Mouse (Mus musculus) liver, adult 2 months (tissue): ENCODE data around the gene Enthd1.

Experiments
- CTCF ChIP-seq: fragments of 200-500 bp; IDR thresholded peaks from 2 replicates; pipeline ENCODE4 v1.5.1; 2011; ENCODE audit warnings: low read depth, low read length, control low read depth
- POLR2A ChIP-seq: fragments of 200-500 bp; IDR thresholded peaks from 2 replicates; pipeline ENCODE4 v1.6.1; 2011; ENCODE audit warnings: low read length, control low read depth; ENCODE audit not compliant: insufficient read depth; ENCODE audit errors: extremely low read depth

DNA sequence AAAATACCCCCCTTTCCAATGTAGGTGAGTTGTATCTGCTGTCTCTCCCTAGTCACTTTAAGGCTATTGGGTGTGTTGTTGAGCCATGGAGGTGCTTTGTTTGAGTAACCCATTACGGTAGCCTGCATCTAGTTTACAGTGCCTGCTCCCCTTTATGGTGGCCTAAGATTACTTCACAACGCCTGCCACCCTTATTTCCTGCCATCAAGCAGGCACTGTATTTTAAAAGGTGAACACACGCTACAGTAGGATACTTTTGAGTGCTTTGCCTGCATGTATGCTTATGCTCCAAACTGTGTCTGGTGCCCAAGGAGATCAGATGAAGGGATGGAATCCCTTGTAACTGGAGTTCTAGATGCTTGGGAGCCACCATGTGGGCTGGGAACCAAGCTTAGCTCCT lies 2.2 kb upstream of the Enthd1 start:
- no peak for TF ChIP-seq CTCF
- no peak for TF ChIP-seq POLR2A
